ENCODE assay signal across 8 mouse cellular contexts in genomic region chr10:80955536-80955935, GRCm38 (mm10). TPM values are rescaled to one million over a fixed set of nuclear protein-coding genes. Genes with fewer than 3 reads are reported as not detected.
DNase-seq lines count a peak whose midpoint lies in the region; ATAC-seq lines count a peak whose summit lies in the region.

No protein-coding gene starts in this region.

- H3K27ac ChIP-seq in liver, embryonic 12.5 days, result no peak overlapping the region
- H3K27ac ChIP-seq in kidney, embryonic 16.5 days (ENCODE audit: low read length), result no peak overlapping the region
- H3K27ac ChIP-seq in stomach, embryonic 15.5 days, result peak overlapping the region; percentile 71

- H3K9me3 ChIP-seq in liver, embryonic 12.5 days (replicated peaks), result no peaks in the 10 kb centered on the region
- no peaks in the 10 kb centered on the region for H3K9me3 ChIP-seq in kidney, embryonic 16.5 days (ENCODE audit: low read length)
- H3K9me3 ChIP-seq in stomach, embryonic 15.5 days, result no peaks in the 10 kb centered on the region

- WGBS in liver, embryonic 12.5 days (ENCODE audit: insufficient replicate concordance), result 22% methylated on average over 9 of the region's 9 CpGs
- 18% methylated on average over 9 of the region's 9 CpGs for WGBS in kidney, embryonic 16.5 days
- whole genome bisulfite sequencing in stomach, embryonic 15.5 days, result 18% methylated on average over 9 of the region's 9 CpGs

- no peaks in the 10 kb centered on the region for H3K36me3 ChIP-seq in liver, embryonic 12.5 days
- no peaks in the 10 kb centered on the region for H3K36me3 ChIP-seq in kidney, embryonic 16.5 days (ENCODE audit: insufficient read depth, low read length)
- H3K36me3 ChIP-seq in stomach, embryonic 15.5 days, result no peaks in the 10 kb centered on the region

- H3K9ac ChIP-seq in liver, embryonic 12.5 days, result no peak overlapping the region
- no peak overlapping the region for H3K9ac ChIP-seq in kidney, embryonic 16.5 days (replicated peaks; ENCODE audit: low read length)
- no peak overlapping the region for H3K9ac ChIP-seq in stomach, embryonic 15.5 days

- peaks cover 2% of the 10 kb centered on the region for H3K4me1 ChIP-seq in liver, embryonic 12.5 days
- peaks cover 4% of the 10 kb centered on the region for H3K4me1 ChIP-seq in kidney, embryonic 16.5 days (ENCODE audit: insufficient read depth, low read length)
- H3K4me1 ChIP-seq in stomach, embryonic 15.5 days, result peaks cover 17% of the 10 kb centered on the region; the same call in 1 of the 2 replicates

- no peak overlapping the region for H3K4me3 ChIP-seq in liver, embryonic 12.5 days
- no peak overlapping the region for H3K4me3 ChIP-seq in kidney, embryonic 16.5 days (ENCODE audit: low read length)
- no peak overlapping the region for H3K4me3 ChIP-seq in stomach, embryonic 15.5 days (replicated peaks)

- intact Hi-C loops in gastrocnemius, postnatal 14 days (cut with DNase I; ENCODE audit: low total_unique reads), result no loop called here

- DNase-seq in liver, result peak; percentile 52
- peak; percentile 84 for DNase-seq in Muller cell, postnatal 12 days (ENCODE audit: inconsistent ontology term)
- peak; percentile 79 to 85 for DNase-seq in cerebellum, postnatal 25 days
- DNase-seq in gastrocnemius, postnatal 14 days, result peak; percentile 64
- peak; percentile 76 for DNase-seq in lung, postnatal 36 days

- H3K27me3 ChIP-seq in liver, embryonic 12.5 days (replicated peaks), result peaks cover 6% of the 10 kb centered on the region
- H3K27me3 ChIP-seq in kidney, embryonic 16.5 days (ENCODE audit: insufficient read depth, low read length), result no peaks in the 10 kb centered on the region
- H3K27me3 ChIP-seq in stomach, embryonic 15.5 days (replicated peaks), result no peaks in the 10 kb centered on the region

- no peak overlapping the region for H3K4me2 ChIP-seq in liver, embryonic 12.5 days
- H3K4me2 ChIP-seq in kidney, embryonic 16.5 days (replicated peaks; ENCODE audit: low read depth, low read length), result no peak overlapping the region
- H3K4me2 ChIP-seq in stomach, embryonic 15.5 days, result no peak overlapping the region

- no peak for ATAC-seq in liver, embryonic 12.5 days
- peak; percentile 31; the same call in 1 of the 2 replicates for ATAC-seq in kidney, embryonic 16.5 days (ENCODE audit: low FRiP score, low TSS enrichment)
- ATAC-seq in stomach, embryonic 15.5 days (ENCODE audit: insufficient read depth, low FRiP score, low read depth), result no peak

RNA-seq across cellular contexts. Expression of gene Gadd45b, which starts 25.7 kb away (rescaled TPM):
- polyA plus RNA-seq in liver, embryonic 12.5 days (2016; fragmentation: Nextera tagmentation; extraction: Ambion mirVana), result 1.6 and 2.0 TPM in 2 replicates
- 10 to 100 TPM; 21.5 to 28.7 TPM for total RNA-seq in gastrocnemius, postnatal 14 days (2021)
- 22.3 and 24.1 TPM in 2 replicates for polyA plus RNA-seq in kidney, embryonic 16.5 days (2015; fragmentation: Nextera tagmentation; extraction: Ambion mirVana)
- polyA plus RNA-seq in stomach, embryonic 15.5 days (2015; fragmentation: Nextera tagmentation; extraction: Ambion mirVana), result 33.6 TPM in 2 replicates

RNA-seq across cellular contexts. Expression of gene Lmnb2, which starts 37.5 kb away (rescaled TPM):
- 23.1 and 23.6 TPM in 2 replicates for polyA plus RNA-seq in liver, embryonic 12.5 days (2016; fragmentation: Nextera tagmentation; extraction: Ambion mirVana)
- 10 to 100 TPM in 1 of 2 experiments, 1 to 10 TPM in 1; 9.4 to 14.3 TPM for total RNA-seq in gastrocnemius, postnatal 14 days (2021)
- polyA plus RNA-seq in kidney, embryonic 16.5 days (2015; fragmentation: Nextera tagmentation; extraction: Ambion mirVana), result 61.8 and 62.4 TPM in 2 replicates
- 38.1 and 46.1 TPM in 2 replicates for polyA plus RNA-seq in stomach, embryonic 15.5 days (2015; fragmentation: Nextera tagmentation; extraction: Ambion mirVana)

RNA-seq across cellular contexts. Expression of gene Timm13, which starts 54.8 kb away (rescaled TPM):
- 271 and 301 TPM in 2 replicates for polyA plus RNA-seq in liver, embryonic 12.5 days (2016; fragmentation: Nextera tagmentation; extraction: Ambion mirVana)
- total RNA-seq in gastrocnemius, postnatal 14 days (2021), result 100 to 1,000 TPM; 114 to 125 TPM
- 361 and 376 TPM in 2 replicates for polyA plus RNA-seq in kidney, embryonic 16.5 days (2015; fragmentation: Nextera tagmentation; extraction: Ambion mirVana)
- 317 and 334 TPM in 2 replicates for polyA plus RNA-seq in stomach, embryonic 15.5 days (2015; fragmentation: Nextera tagmentation; extraction: Ambion mirVana)

RNA-seq across cellular contexts. Expression of gene Gng7, which starts 59.2 kb away (rescaled TPM):
- 0.80 and 0.81 TPM in 2 replicates for polyA plus RNA-seq in liver, embryonic 12.5 days (2016; fragmentation: Nextera tagmentation; extraction: Ambion mirVana)
- 1 to 10 TPM in 1 of 2 experiments, under 1 TPM in 1; 0.44 to 1.1 TPM for total RNA-seq in gastrocnemius, postnatal 14 days (2021)
- 6.6 and 6.7 TPM in 2 replicates for polyA plus RNA-seq in kidney, embryonic 16.5 days (2015; fragmentation: Nextera tagmentation; extraction: Ambion mirVana)
- 4.8 and 4.9 TPM in 2 replicates for polyA plus RNA-seq in stomach, embryonic 15.5 days (2015; fragmentation: Nextera tagmentation; extraction: Ambion mirVana)
